Mouse (Mus musculus) left cerebral cortex, postnatal 36 days (tissue): ENCODE measurements around the gene Gm11239. TPM values are rescaled to one million over a fixed set of nuclear protein-coding genes. Genes with fewer than 3 reads are reported as not detected.
"Not testable (repeated sequence)": the region's sequence is repeated elsewhere in the genome, so short reads cannot be mapped to it uniquely, and the experiment has no call there.

Source experiments
- DNase-seq, 2 experiments: peaks; one replicate each; pipeline ENCODE4 v3.0.0; 2021 to 2022; ENCODE audit warnings: low spot score in 2 of 2, mixed read lengths in 1 of 2
- intact Hi-C: fragments of 180-260 bp; cut with DNase I; formaldehyde crosslinking; loops from one replicate; pipeline ENCODE4 v1.15.1; 2025
- total RNA-seq, 2 experiments: library from RNA; stranded (reverse); gene quantifications; 2 replicates each; pipeline ENCODE4 v1.2.3; 2021

The Gm11239 gene
- not detected for total RNA-seq

- intact Hi-C loops: not testable (repeated sequence)
Observed at GRCm38 (mm10) chr4:73668054-73668453, at the start of gene Gm11239. Gene Gm11239 (plus strand): TSS chr4:73668354.

GRCm38 (mm10) chr4:73622684-73623083, 45.5 kb upstream of the Gm11239 start, which contains the start of gene Gm11237:
Gene Gm11237 (plus strand): TSS chr4:73622984.
- intact Hi-C loops, DNase-seq: not testable (repeated sequence)

More at GRCm38 (mm10) chr4:73668054-73668453, at the start of gene Gm11239:
- not testable (repeated sequence) for DNase-seq

- DNase-seq, intact Hi-C loops: not testable (repeated sequence)
Observed at GRCm38 (mm10) chr4:73637821-73638220, 30.3 kb upstream of the Gm11239 start, which contains the start of gene Gm11236. Gene Gm11236 (plus strand): TSS chr4:73638121.

- DNase-seq, intact Hi-C loops: not testable (repeated sequence)
Observed at GRCm38 (mm10) chr4:73661864-73662263, 6.3 kb upstream of the Gm11239 start.

- DNase-seq, intact Hi-C loops: not testable (repeated sequence)
Observed at GRCm38 (mm10) chr4:73683216-73683615, 15.1 kb downstream of the Gm11239 start, which contains the start of gene Gm428. Gene Gm428 (plus strand): TSS chr4:73683516.

- intact Hi-C loops: no loop called here
- DNase-seq: no peak
Observed at GRCm38 (mm10) chr4:73718761-73719160, 50.6 kb downstream of the Gm11239 start.

- intact Hi-C loops: no loop called here
- DNase-seq: no peak
Observed at GRCm38 (mm10) chr4:73719819-73720218, 51.7 kb downstream of the Gm11239 start.

Other genes with a start within 250 kb of the Gm11239 start
- not detected for gene Gm11238, start 60.5 kb upstream of the Gm11239 start, total RNA-seq
- not detected for gene Gm11237, start 45.4 kb upstream of the Gm11239 start, total RNA-seq
- gene Gm11236, start 30.2 kb upstream of the Gm11239 start, total RNA-seq: not detected
- not detected for gene Gm428, start 15.2 kb downstream of the Gm11239 start, total RNA-seq
- under 1 TPM; 0.10 to 0.18 TPM for gene Rasef, start 122.6 kb downstream of the Gm11239 start, total RNA-seq
- not detected for gene Gm11758, start 207.9 kb downstream of the Gm11239 start, total RNA-seq
- gene Gm11757, start 222.8 kb downstream of the Gm11239 start, total RNA-seq: not detected
- not detected for gene Gm13871, start 237.6 kb downstream of the Gm11239 start, total RNA-seq